Mouse (Mus musculus) liver, adult 2 months (tissue): ENCODE results near the gene AC131692.1. TPM values are rescaled to one million over a fixed set of nuclear protein-coding genes. Genes with fewer than 3 reads are reported as not detected.

ENCODE experiments used
- DNase-seq: peaks from one replicate; pipeline ENCODE4 v3.0.0-alpha.2; 2011; ENCODE audit warnings: low read depth, low spot score; ENCODE audit errors: extremely low read depth
- H3K27ac ChIP-seq: fragments of 200-500 bp; replicated peaks from 2 replicates; pipeline ENCODE4 v1.5.1; 2012; ENCODE audit warnings: low read depth, mild to moderate bottlenecking, control low read depth, inconsistent platforms, low read length; ENCODE audit not compliant: insufficient read depth
- H3K27me3 ChIP-seq: fragments of 200-500 bp; 2 replicates; pipeline ENCODE4 v1.6.1; 2012; ENCODE audit warnings: mild to moderate bottlenecking, moderate library complexity, low read length, inconsistent platforms; ENCODE audit not compliant: control insufficient read depth, insufficient read depth
- H3K36me3 ChIP-seq: fragments of 200-500 bp; 2 replicates; pipeline ENCODE4 v1.6.1; 2012; ENCODE audit warnings: low read length, inconsistent platforms; ENCODE audit not compliant: control insufficient read depth, insufficient read depth
- H3K4me1 ChIP-seq: fragments of 200-500 bp; 2 replicates; pipeline ENCODE4 v1.6.1; 2011; ENCODE audit warnings: low read length; ENCODE audit not compliant: control insufficient read depth, insufficient read depth
- H3K4me3 ChIP-seq: fragments of 200-500 bp; 2 replicates; pipeline ENCODE4 v1.5.1; 2011; ENCODE audit warnings: low read depth, mild to moderate bottlenecking, control low read depth, low read length, moderate library complexity; ENCODE audit not compliant: insufficient read depth
- H3K79me2 ChIP-seq: fragments of 200-500 bp; 2 replicates; pipeline ENCODE4 v1.6.1; 2012; ENCODE audit warnings: inconsistent platforms, mild to moderate bottlenecking, low read length, moderate library complexity; ENCODE audit not compliant: control insufficient read depth, insufficient read depth
- H3K9ac ChIP-seq: fragments of 200-500 bp; 2 replicates; pipeline ENCODE4 v1.6.1; 2012; ENCODE audit warnings: low read depth, mild to moderate bottlenecking, control low read depth, inconsistent platforms, low read length
- CTCF ChIP-seq: fragments of 200-500 bp; IDR thresholded peaks from 2 replicates; pipeline ENCODE4 v1.5.1; 2011; ENCODE audit warnings: low read depth, low read length, control low read depth
- POLR2A ChIP-seq: fragments of 200-500 bp; IDR thresholded peaks from 2 replicates; pipeline ENCODE4 v1.6.1; 2011; ENCODE audit warnings: low read length, control low read depth; ENCODE audit not compliant: insufficient read depth; ENCODE audit errors: extremely low read depth
- WGBS: fragments of 180-500 bp; shearing (Covaris S2); methylation state at CpG from one replicate; pipeline ENCODE4 v1.1.7; 2018; 5-methylcytosine and 5-hydroxymethylcytosine counted together
- polyA plus RNA-seq: library from polyadenylated mRNA; depleted of rRNA; stranded (reverse); fragments of >200 nt; gene quantifications from 2 replicates; pipeline ENCODE4 v1.2.3, GENCODE M21; 2012
- total RNA-seq: library from RNA; depleted of rRNA; stranded (reverse); fragments of >200 nt; gene quantifications from 2 replicates; pipeline ENCODE4 v1.2.3, GENCODE M21; 2014

Gene AC131692.1
- total and polyA plus RNA-seq, 2 experiments, result not detected

DNA sequence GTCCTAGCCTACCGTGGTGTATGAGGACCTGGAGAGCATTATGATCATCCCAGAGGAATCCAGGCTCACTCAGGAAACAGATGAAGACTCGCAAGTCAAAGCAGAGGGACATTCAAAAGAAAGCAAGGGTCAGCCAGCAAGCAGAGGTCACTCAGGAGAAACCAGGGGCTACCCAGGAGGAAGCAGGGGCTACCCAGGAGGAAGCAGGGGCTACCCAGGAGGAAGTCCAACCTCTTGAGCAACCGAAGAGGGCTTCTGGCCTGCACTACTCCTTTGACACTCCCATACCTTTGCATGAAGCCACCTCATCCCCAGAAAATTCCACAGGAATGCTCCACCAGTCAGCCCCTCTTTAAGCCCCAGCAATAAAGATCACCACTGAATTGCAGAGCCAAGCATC, 3.6 kb downstream of the AC131692.1 start:
- Histone ChIP-seq H3K79me2 (no peaks in the 10 kb centered on the region), H3K36me3 (no peaks in the 10 kb centered on the region), H3K4me3 (no peak overlapping the region), H3K27ac (no peak overlapping the region), H3K27me3 (no peaks in the 10 kb centered on the region), H3K9ac (no peak overlapping the region), H3K4me1 (no peaks in the 10 kb centered on the region)
- TF ChIP-seq POLR2A (no peak), CTCF (no peak)
- DNase-seq, result no peak
- 77% methylated on average over 3 of the region's 3 CpGs for WGBS

DNA sequence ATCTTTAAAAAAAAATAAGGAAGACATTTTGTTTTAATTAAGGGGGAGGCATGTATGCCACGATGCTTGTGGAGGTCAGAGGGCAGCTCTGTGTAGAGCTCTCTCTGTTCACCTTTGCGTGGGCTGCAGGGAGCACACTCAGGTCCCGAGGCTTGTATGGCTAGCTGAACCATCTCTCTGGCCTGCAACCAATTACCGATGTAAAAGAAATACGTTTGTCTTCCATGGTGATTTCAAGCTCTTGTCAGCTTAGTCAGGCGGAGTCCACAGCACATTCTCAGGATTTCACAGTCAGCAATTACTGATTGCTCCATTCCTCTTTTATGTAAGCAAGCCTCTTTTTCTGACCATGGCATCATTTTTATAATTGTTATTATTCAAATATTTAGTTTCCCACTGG, 7.0 kb downstream of the AC131692.1 start:
- H3K4me3 ChIP-seq, result no peak overlapping the region
- 63% methylated on average over 6 of the region's 6 CpGs for WGBS
- H3K27me3 ChIP-seq, result no peaks in the 10 kb centered on the region
- H3K9ac ChIP-seq, result no peak overlapping the region
- H3K36me3 ChIP-seq, result no peaks in the 10 kb centered on the region
- TF ChIP-seq POLR2A (no peak), CTCF (no peak)
- H3K27ac ChIP-seq, result no peak overlapping the region
- DNase-seq, result no peak
- no peaks in the 10 kb centered on the region for H3K4me1 ChIP-seq
- H3K79me2 ChIP-seq, result no peaks in the 10 kb centered on the region

DNA sequence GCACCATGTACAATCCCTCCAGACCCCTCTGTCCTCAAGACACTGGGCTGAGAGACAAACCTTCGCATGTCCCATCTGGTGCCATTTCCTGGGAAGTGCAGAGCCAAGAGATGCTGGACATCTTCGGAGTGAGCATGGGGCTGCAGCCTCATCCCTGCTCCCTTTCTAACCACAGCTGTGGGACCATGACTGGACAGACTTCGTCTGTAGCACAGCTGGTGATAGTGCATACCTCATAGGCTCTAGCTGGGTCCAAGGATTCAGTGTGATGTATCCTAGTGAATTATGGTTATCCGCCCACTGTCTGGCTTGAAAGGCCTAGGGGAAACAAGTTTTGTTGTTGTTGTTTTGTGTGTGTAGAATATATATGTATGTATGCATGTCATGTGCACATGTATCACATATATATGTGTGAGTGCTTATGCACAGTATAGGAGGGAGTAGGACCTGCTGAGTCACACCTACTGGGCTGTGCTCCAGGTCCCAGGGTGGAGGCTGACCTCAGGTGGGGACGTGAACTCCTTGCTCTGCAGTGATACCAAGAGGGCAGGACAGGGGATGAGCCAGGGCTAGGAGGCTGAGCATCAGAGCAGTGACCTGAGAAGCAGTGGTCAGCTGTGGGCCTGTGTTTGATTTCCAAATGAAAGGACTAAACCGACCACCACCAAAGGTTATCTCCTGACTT, 8.1 kb downstream of the AC131692.1 start:
- Histone ChIP-seq H3K27me3 (peaks cover 2% of the 10 kb centered on the region; the same call in 1 of the 2 replicates), H3K9ac (no peak overlapping the region), H3K4me3 (no peak overlapping the region), H3K4me1 (no peaks in the 10 kb centered on the region), H3K79me2 (no peaks in the 10 kb centered on the region), H3K36me3 (no peaks in the 10 kb centered on the region), H3K27ac (no peak overlapping the region)
- DNase-seq, result no peak
- 69% methylated on average over 6 of the region's 6 CpGs for WGBS
- no peak for TF ChIP-seq CTCF
- TF ChIP-seq POLR2A, result no peak

DNA sequence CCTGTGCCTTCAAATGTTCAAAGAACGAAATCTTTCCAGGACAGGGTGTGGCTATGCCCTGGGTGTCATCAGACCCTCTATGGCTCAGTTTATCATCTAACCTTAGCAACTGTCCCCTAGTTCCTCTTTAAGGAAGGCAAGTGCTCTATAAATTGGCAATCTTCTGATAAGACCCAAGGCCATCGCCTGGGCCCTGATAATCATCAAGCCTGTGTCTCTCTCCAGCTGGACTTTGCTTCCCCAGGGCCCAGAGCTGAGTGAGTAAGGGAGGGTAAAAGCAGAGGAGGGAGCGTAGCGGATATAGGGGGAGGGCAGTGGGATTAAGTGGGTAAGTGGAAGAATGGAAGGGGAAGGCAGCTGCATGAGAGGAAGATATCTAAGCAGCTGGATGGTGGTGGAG, 10.3 kb downstream of the AC131692.1 start:
- Histone ChIP-seq H3K4me3 (no peak overlapping the region), H3K9ac (no peak overlapping the region), H3K4me1 (no peaks in the 10 kb centered on the region), H3K27ac (no peak overlapping the region), H3K27me3 (peaks cover 2% of the 10 kb centered on the region; the same call in 1 of the 2 replicates), H3K79me2 (no peaks in the 10 kb centered on the region), H3K36me3 (no peaks in the 10 kb centered on the region)
- no peak for DNase-seq
- 82% methylated on average over 4 of the region's 4 CpGs for WGBS
- TF ChIP-seq CTCF (no peak), POLR2A (no peak)

DNA sequence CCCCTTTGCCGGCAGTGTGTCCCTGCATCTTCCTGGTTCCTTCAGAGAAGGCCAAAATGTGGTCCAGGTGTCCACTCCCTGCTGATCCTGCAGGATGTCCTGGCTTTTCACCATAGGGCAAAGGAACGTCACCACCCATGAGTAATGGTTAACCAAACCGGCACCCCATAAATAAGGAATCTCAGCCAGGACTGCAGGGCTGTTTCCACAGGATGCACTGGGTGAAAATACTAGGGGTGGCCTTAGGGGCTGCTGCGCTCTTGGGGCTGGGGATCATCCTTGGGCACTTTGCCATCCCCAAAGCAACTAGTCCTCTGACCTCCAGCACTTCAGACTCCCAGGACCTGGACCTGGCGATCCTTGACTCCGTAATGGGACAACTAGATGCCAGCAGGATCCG, 11.4 kb downstream of the AC131692.1 start, which contains the start of gene Naaladl1:
Gene Naaladl1 (plus strand): TSS at position 197 of the 400 bp plus-strand sequence.
- WGBS, result 65% methylated on average over 7 of the region's 7 CpGs
- H3K79me2 ChIP-seq, result no peaks in the 10 kb centered on the region
- H3K4me1 ChIP-seq, result no peaks in the 10 kb centered on the region
- H3K36me3 ChIP-seq, result no peaks in the 10 kb centered on the region
- H3K4me3 ChIP-seq, result no peak within 1 kb of the TSS
- H3K27me3 ChIP-seq, result peaks cover 2% of the 10 kb centered on the region; the same call in 1 of the 2 replicates
- DNase-seq, result no peak
- no peak within 1 kb of the TSS for H3K9ac ChIP-seq
- H3K27ac ChIP-seq, result no peak within 1 kb of the TSS
- TF ChIP-seq POLR2A (no peak), CTCF (no peak)

DNA sequence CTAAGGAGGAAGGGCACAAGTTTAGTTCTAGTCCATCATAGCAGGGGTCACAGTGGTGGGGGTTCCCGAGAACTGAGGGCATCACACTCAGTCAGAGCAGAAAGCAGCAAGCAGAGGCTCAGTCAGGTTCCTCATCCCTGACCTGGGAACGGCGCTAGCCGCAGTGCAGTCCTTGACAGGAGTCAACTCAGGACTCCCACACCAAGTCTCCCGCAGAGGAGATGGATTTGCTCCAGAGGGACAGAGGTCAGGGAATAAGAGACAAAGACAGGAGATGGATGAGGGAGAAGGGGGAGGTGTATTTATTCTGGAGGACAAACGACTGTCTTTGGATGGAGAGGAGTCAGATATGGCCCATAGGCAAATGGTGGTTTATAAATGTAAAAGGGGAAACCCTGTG, 18.9 kb downstream of the AC131692.1 start:
- H3K79me2 ChIP-seq, result no peaks in the 10 kb centered on the region
- TF ChIP-seq CTCF, result no peak
- no peak for TF ChIP-seq POLR2A
- no peak overlapping the region for H3K9ac ChIP-seq
- no peak overlapping the region for H3K4me3 ChIP-seq
- no peak for DNase-seq
- H3K36me3 ChIP-seq, result no peaks in the 10 kb centered on the region
- no peak overlapping the region for H3K27ac ChIP-seq
- WGBS, result 65% methylated on average over 6 of the region's 6 CpGs
- no peaks in the 10 kb centered on the region for H3K27me3 ChIP-seq
- H3K4me1 ChIP-seq, result no peaks in the 10 kb centered on the region
